Mouse (Mus musculus): ENCODE data around the gene Zfp740. TPM values are rescaled to one million over a fixed set of nuclear protein-coding genes. Genes with fewer than 3 reads are reported as not detected.

Gene Zfp740
- polyA plus RNA-seq, 1 experiment from 2014 or later, result 67.5 TPM

GRCm38 (mm10) chr15:102262582-102262981 lies 59.5 kb downstream of the Zfp740 start:
- Histone ChIP-seq H3K4me1 (ENCODE audit: control insufficient read depth, insufficient read depth, low read length) (peaks cover 24% of the 10 kb centered on the region), H3K27ac (replicated peaks; ENCODE audit: low read depth, low read length) (no peak overlapping the region), H3K4me3 (ENCODE audit: low read depth, low read length) (no peak overlapping the region), H3K36me3 (ENCODE audit: control insufficient read depth, insufficient read depth, low read length) (no peaks in the 10 kb centered on the region), H3K9me3 (ENCODE audit: control insufficient read depth, low read length) (no peaks in the 10 kb centered on the region), H3K27me3 (ENCODE audit: control insufficient read depth, insufficient read depth, low read length) (no peaks in the 10 kb centered on the region), H3K4me2 (ENCODE audit: low read depth, severe bottlenecking) (no peak overlapping the region), H3K9ac (ENCODE audit: low read length) (no peak overlapping the region)
- no peak for ATAC-seq (ENCODE audit: insufficient number of reproducible peaks, low FRiP score, low TSS enrichment, low read depth)
- WGBS, result 51% methylated on average over 7 of the region's 7 CpGs
- no peak for DNase-seq (ENCODE audit: low spot score)

GRCm38 (mm10) chr15:102263037-102263436 lies 60.0 kb downstream of the Zfp740 start:
- Histone ChIP-seq H3K9ac (ENCODE audit: low read length) (no peak overlapping the region), H3K4me1 (ENCODE audit: control insufficient read depth, insufficient read depth, low read length) (peaks cover 19% of the 10 kb centered on the region), H3K9me3 (ENCODE audit: control insufficient read depth, low read length) (no peaks in the 10 kb centered on the region), H3K27ac (replicated peaks; ENCODE audit: low read depth, low read length) (no peak overlapping the region), H3K4me3 (ENCODE audit: low read depth, low read length) (no peak overlapping the region), H3K4me2 (ENCODE audit: low read depth, severe bottlenecking) (no peak overlapping the region), H3K27me3 (ENCODE audit: control insufficient read depth, insufficient read depth, low read length) (no peaks in the 10 kb centered on the region), H3K36me3 (ENCODE audit: control insufficient read depth, insufficient read depth, low read length) (no peaks in the 10 kb centered on the region)
- ATAC-seq (ENCODE audit: insufficient number of reproducible peaks, low FRiP score, low TSS enrichment, low read depth) (no peak), DNase-seq (ENCODE audit: low spot score) (no peak)
- WGBS, result 84% methylated on average over 2 of the region's 2 CpGs

Other genes starting within 250 kb of the Zfp740 start
- gene Krt78, start 249.0 kb upstream of the Zfp740 start, polyA plus RNA-seq (2014; fragmentation: Nextera tagmentation; extraction: Ambion mirVana), result not detected in 2 replicates
- gene Krt8, start 198.8 kb upstream of the Zfp740 start, polyA plus RNA-seq (2014; fragmentation: Nextera tagmentation; extraction: Ambion mirVana), result 21.3 and 22.7 TPM in 2 replicates
- gene Krt18, start 175.1 kb upstream of the Zfp740 start, polyA plus RNA-seq (2014; fragmentation: Nextera tagmentation; extraction: Ambion mirVana), result 26.8 and 30.1 TPM in 2 replicates
- 131 and 141 TPM in 2 replicates for gene Eif4b, start 129.5 kb upstream of the Zfp740 start, polyA plus RNA-seq (2014; fragmentation: Nextera tagmentation; extraction: Ambion mirVana)
- 14.6 and 15.6 TPM in 2 replicates for gene Tns2, start 102.8 kb upstream of the Zfp740 start, polyA plus RNA-seq (2014; fragmentation: Nextera tagmentation; extraction: Ambion mirVana)
- gene Spryd3, start 67.0 kb upstream of the Zfp740 start, polyA plus RNA-seq (2014; fragmentation: Nextera tagmentation; extraction: Ambion mirVana), result 7.2 and 10.0 TPM in 2 replicates
- gene Igfbp6, start 58.9 kb upstream of the Zfp740 start, polyA plus RNA-seq (2014; fragmentation: Nextera tagmentation; extraction: Ambion mirVana), result 0.17 and 0.57 TPM in 2 replicates
- 0.09 and 0.24 TPM in 2 replicates for gene Soat2, start 52.7 kb upstream of the Zfp740 start, polyA plus RNA-seq (2014; fragmentation: Nextera tagmentation; extraction: Ambion mirVana)
- 37.3 and 37.5 TPM in 2 replicates for gene Csad, start 1.5 kb downstream of the Zfp740 start, polyA plus RNA-seq (2014; fragmentation: Nextera tagmentation; extraction: Ambion mirVana)
- gene Itgb7, start 28.7 kb downstream of the Zfp740 start, polyA plus RNA-seq (2014; fragmentation: Nextera tagmentation; extraction: Ambion mirVana), result 0.57 and 0.71 TPM in 2 replicates
- gene Rarg, start 54.3 kb downstream of the Zfp740 start, polyA plus RNA-seq (2014; fragmentation: Nextera tagmentation; extraction: Ambion mirVana), result 118 and 119 TPM in 2 replicates
- 0.88 and 1.1 TPM in 2 replicates for gene Gm9918, start 67.3 kb downstream of the Zfp740 start, polyA plus RNA-seq (2014; fragmentation: Nextera tagmentation; extraction: Ambion mirVana)
- 58.5 and 62.8 TPM in 2 replicates for gene Mfsd5, start 76.2 kb downstream of the Zfp740 start, polyA plus RNA-seq (2014; fragmentation: Nextera tagmentation; extraction: Ambion mirVana)
- gene Espl1, start 93.0 kb downstream of the Zfp740 start, polyA plus RNA-seq (2014; fragmentation: Nextera tagmentation; extraction: Ambion mirVana), result 43.3 and 46.9 TPM in 2 replicates
- gene Pfdn5, start 122.9 kb downstream of the Zfp740 start, polyA plus RNA-seq (2014; fragmentation: Nextera tagmentation; extraction: Ambion mirVana), result 463 and 490 TPM in 2 replicates
- 122 and 133 TPM in 2 replicates for gene Myg1, start 128.5 kb downstream of the Zfp740 start, polyA plus RNA-seq (2014; fragmentation: Nextera tagmentation; extraction: Ambion mirVana)
- 115 and 116 TPM in 2 replicates for gene Aaas, start 147.5 kb downstream of the Zfp740 start, polyA plus RNA-seq (2014; fragmentation: Nextera tagmentation; extraction: Ambion mirVana)
- gene Sp7, start 163.9 kb downstream of the Zfp740 start, polyA plus RNA-seq (2014; fragmentation: Nextera tagmentation; extraction: Ambion mirVana), result 1.7 and 2.3 TPM in 2 replicates
- gene Sp1, start 202.9 kb downstream of the Zfp740 start, polyA plus RNA-seq (2014; fragmentation: Nextera tagmentation; extraction: Ambion mirVana), result 11.8 and 13.3 TPM in 2 replicates
- gene Amhr2, start 242.1 kb downstream of the Zfp740 start, polyA plus RNA-seq (2014; fragmentation: Nextera tagmentation; extraction: Ambion mirVana), result not detected in 2 replicates